Mouse (Mus musculus) left cerebral cortex, adult 2 months (tissue): ENCODE results near the gene Rab30. TPM values are rescaled to one million over a fixed set of nuclear protein-coding genes. Genes with fewer than 3 reads are reported as not detected.

Source experiments
- DNase-seq, 2 experiments: peaks; one replicate each; pipeline ENCODE4 v3.0.0; 2021 to 2022; ENCODE audit warnings: low spot score in 2 of 2, mixed read lengths in 1 of 2; ENCODE audit errors: extremely low spot score in 1 of 2
- H3K27ac ChIP-seq: fragments of 200-600 bp; 2 replicates; pipeline ENCODE4 v1.8.1; 2022
- H3K4me3 ChIP-seq: fragments of 200-600 bp; 2 replicates; pipeline ENCODE4 v1.8.1; 2022
- CTCF ChIP-seq: fragments of 200-600 bp; IDR thresholded peaks from 2 replicates; pipeline ENCODE4 v1.8.1; 2022; ENCODE audit warnings: antibody characterized with exemption, mild to moderate bottlenecking, moderate library complexity
- intact Hi-C: fragments of 180-260 bp; cut with DNase I; formaldehyde crosslinking; loops from one replicate; pipeline ENCODE4 v1.15.1; 2025
- total RNA-seq, 2 experiments: library from RNA; stranded (reverse); gene quantifications; 2 replicates each; pipeline ENCODE4 v1.2.3; 2021

Gene Rab30
- total RNA-seq, 2 experiments from 2014 or later = 38.7 to 43.6 TPM

DNA sequence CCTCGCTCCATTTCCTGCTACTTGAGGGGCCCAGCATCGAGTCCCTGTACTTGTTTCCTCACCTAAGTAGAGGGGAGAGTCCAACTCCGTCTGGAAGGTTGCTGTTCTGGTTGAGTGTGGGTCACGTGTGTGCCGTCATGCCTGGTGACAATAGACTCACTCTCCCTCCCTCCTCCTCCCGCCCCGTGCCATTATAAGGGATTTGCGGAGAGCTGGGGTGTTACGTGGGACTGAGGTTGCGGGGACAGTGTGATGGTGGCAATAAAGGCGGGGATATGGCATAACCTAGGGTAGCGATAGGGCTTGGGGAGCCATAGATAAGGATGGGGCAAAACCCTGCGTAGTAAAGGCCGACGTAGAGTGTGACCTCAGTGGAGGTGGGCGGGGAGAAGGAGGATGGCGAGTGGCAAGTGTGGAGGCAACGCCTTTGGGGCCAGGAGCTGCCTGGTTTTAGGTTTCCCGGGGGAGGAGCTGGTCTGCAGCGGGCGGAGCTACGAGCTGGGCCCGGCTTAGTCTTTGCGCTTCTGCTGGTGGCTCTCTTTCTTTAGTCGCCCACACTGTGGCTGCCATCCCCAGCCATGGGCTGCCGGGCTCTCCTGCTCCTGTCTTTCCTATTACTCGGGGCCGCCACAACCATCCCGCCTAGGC lies 133.5 kb downstream of the Rab30 start:
- no peak for TF ChIP-seq CTCF
- peak; percentile 82 to 85 for DNase-seq
- intact Hi-C loops = loop anchor here (1.0 to 10.0 kb wide), 8 partner anchors 22 to 770 kb away; partner anchors contain the start of genes Ankrd42, Ccdc90b and Pcf11

DNA sequence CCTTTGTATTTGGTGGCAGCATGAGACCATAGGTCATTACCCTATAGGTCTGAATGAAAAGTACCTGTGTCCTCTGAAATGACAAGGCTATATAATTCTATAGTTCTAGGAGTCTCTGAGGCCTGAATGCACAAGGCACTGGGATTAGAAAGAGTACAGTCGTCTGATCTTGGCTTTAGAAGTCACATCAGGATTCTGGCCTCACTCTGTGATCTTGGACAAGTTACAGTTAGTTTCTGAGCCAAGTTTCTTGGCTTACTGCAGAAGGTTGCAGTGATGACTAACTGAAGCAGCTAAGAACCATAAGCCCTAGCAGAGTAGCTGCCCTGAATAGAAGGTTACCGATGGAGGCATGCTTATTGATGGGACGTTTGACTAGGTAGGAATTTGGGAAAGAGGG lies 134.7 kb downstream of the Rab30 start:
- Histone ChIP-seq H3K4me3 (peak overlapping the region; percentile 72), H3K27ac (peak overlapping the region; percentile 99; the same call in 1 of the 2 replicates)
- DNase-seq = no peak
- intact Hi-C loops = loop anchor here (10.0 kb wide), 1 partner anchor 771 kb away; no protein-coding TSS in a partner anchor
- TF ChIP-seq CTCF = no peak

More for the DNA sequence above, 133.5 kb downstream of the Rab30 start:
- Histone ChIP-seq H3K4me3 (peak overlapping the region; percentile 72), H3K27ac (peak overlapping the region; percentile 99)

DNA sequence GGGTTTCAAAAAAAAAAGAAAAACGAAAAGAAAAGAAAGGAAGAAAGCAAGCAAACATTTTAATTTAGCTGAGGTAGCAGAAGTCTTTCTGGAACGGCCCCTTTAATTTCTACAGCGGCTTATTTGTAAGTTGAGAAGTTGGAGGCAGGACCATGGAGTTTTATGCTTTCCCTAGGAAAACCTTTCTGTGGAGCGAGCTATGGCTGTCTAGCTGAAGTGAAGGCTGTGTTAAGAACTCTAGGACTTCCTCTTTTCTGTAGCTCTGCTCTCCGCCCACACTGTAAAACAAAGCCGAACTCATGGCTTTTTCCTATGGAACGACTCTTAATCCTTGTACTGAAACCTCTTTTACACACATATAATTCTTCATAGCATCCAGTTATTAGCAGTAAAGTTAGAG lies 135.1 kb downstream of the Rab30 start:
- no peak overlapping the region for H3K27ac ChIP-seq
- TF ChIP-seq CTCF = no peak
- no peak overlapping the region; the same call in 1 of the 2 replicates for H3K4me3 ChIP-seq
- DNase-seq = no peak
- intact Hi-C loops = loop anchor here (10.0 kb wide), 1 partner anchor 772 kb away; no protein-coding TSS in a partner anchor

DNA sequence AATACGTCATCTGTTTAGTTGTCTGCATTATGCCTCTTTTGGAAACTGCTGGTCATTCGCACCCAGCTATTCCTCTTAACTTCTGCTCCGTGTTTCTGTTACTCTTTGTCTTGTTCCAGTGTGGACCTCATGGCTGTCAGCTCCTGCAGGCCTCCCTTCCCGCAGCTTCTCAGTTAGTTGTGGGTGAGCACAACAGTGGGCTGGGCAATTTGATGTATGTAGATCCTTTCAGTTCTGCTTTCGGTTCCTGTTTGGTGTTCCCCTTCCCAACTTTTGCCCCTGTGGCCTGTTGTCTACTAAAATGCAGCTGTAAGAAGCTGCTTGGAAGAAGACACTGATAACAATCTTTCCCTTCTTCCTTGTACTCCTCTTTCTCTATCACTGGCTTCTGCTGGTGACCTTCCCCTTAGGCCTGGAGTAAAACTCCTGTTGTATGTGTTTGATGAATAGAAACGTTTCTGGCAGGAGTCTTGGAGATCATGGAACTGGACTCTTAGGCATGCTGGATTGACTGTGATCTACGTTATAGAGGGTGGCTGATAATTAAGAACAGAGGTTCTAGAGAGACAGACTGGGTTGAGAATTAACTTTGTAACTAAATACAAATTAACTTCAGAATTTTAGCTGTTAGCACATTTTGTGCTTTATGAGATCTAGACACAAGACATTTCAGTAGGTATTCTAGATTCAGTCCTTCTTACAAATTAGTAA lies 137.3 kb downstream of the Rab30 start:
- intact Hi-C loops = loop anchor here (10.0 kb wide), 1 partner anchor 774 kb away; no protein-coding TSS in a partner anchor
- no peak for DNase-seq
- TF ChIP-seq CTCF = no peak

DNA sequence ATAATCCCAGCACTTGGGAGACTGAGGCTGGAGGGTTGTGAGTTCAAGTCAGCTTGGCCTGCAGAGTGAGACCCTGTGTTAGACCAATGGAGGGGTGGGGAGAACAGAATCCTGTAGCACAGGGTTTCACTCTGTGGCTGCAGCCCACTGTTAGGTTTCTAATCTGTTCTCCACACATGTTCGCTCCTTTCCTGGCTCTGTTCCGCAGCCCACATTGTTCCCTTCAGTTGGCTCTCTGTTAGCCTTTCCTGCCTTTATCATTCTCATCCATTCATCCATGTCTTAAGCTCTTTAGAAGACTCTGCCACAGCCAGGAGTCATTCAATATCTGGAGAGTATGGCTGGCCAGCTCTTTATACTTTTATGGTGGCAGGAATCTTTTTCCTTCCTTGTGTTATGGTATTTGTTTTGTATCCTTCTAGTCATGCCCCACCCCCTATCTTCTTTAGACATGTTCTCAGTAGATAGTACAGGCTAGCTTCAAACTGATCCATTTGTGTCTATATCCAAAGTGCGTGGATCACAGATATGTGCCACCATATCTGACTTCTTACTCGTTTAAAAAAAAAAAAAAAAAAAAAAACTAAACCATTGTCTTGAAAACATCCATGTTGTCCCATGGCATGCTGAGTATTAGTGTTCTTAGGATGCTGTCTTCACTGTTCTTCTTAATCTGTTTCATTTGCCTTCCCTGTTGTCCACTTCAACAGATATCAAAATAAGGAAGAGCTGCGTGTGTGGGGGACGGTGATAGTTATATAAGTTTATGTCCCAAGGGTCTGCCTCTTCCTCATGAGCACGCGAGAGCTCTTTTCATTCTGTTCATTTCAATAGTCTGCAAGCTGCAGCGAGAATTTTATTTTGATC lies 142.7 kb downstream of the Rab30 start:
- intact Hi-C loops = no loop called here
- TF ChIP-seq CTCF = no peak
- no peak for DNase-seq
- no peak overlapping the region for H3K4me3 ChIP-seq
- no peak overlapping the region for H3K27ac ChIP-seq

More for the DNA sequence above, 137.3 kb downstream of the Rab30 start:
- no peak overlapping the region for H3K4me3 ChIP-seq
- no peak overlapping the region for H3K27ac ChIP-seq

DNA sequence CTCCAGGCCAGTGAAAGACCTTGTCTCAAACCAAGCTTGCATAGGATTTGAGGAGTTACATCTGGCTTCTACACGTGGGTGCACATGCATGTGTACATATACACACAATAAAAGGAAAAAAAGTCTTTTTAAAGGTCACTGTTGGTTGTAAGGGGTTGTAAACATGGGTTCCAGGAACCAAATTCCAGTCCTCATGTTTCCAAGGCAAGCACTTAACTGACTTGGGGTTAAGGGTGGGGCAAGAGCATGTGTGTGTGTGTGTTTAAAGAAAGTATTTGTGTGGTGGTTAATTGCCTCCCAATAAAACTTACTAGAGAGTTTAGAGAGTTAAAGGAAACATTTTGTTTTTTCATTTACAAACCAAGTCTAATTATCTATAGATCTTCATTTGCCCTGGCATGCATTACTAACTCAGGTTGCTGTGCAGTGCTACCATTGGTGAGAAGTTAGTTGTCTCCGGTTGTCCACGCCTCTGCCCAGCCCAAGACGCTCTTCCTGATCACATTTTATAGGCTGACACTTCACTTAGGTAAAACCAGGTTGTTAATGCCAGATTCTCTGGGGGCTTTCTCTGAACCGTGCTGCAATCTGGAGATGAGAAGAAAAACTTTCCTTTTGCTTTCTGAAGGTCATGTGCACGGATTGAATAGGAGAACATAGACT lies 143.7 kb downstream of the Rab30 start:
- TF ChIP-seq CTCF = no peak
- Histone ChIP-seq H3K27ac (no peak overlapping the region), H3K4me3 (no peak overlapping the region)
- no peak for DNase-seq
- intact Hi-C loops = no loop called here

DNA sequence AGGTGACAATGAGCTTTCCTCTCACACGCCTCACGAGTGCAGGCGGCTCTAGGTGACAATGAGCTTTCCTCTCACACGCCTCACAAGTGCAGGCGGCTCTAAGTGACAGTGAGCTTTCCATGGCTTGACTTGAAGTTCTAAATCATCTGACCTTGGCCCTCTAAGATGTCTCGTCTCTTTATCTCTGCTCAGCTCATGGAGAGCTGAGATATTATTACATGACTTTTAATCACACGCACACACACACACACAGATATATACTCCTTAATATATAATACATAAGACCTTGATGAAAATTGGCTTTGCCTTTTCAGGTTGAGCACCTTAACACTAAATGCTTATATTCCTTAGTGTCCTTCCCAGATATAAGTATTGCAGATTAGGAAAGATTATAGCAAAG lies 145.4 kb downstream of the Rab30 start:
- intact Hi-C loops = no loop called here
- no peak overlapping the region for H3K4me3 ChIP-seq
- no peak for DNase-seq
- no peak overlapping the region for H3K27ac ChIP-seq
- TF ChIP-seq CTCF = no peak

DNA sequence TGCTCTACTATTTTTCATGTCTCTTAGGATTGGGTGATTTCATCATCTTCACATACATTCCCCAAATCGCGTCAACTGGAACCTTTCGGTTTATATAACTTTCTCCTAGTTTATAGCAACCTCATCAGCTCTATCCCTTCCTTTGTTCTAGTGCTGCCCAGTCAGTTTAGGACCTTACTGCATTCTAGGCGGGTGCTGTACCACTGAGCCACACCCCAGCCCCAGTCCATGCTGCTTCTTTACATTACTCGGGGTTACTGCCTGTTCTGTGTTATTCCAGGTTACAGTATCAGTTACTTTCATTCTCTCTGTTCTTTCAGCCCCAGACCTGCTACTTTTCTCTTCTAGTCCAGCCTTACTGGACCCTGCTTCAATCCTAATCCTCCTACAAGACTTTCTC lies 145.8 kb downstream of the Rab30 start:
- no peak for DNase-seq
- no peak for TF ChIP-seq CTCF
- Histone ChIP-seq H3K27ac (no peak overlapping the region), H3K4me3 (no peak overlapping the region)
- intact Hi-C loops = no loop called here

DNA sequence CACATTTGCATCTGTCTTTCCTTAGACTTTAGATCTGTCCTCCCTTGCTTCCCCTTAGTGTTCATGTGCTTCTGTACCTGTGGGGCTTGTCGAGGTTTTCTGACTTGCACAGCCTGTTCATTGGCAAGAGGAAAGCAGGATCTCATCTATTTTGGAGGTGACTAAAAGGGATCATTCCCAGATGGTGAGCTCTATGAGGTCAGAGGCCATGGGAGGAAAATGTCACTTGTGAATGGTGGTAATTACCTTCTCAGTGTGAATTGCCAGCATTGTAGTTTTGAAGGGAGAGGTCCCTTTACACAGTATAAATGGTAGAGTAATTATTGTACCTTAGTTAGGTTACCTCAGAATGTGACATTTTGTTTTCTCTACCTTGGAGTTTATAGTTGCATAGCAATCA lies 148.8 kb downstream of the Rab30 start:
- Histone ChIP-seq H3K4me3 (no peak overlapping the region), H3K27ac (no peak overlapping the region)
- no peak for DNase-seq
- intact Hi-C loops = no loop called here
- TF ChIP-seq CTCF = no peak

DNA sequence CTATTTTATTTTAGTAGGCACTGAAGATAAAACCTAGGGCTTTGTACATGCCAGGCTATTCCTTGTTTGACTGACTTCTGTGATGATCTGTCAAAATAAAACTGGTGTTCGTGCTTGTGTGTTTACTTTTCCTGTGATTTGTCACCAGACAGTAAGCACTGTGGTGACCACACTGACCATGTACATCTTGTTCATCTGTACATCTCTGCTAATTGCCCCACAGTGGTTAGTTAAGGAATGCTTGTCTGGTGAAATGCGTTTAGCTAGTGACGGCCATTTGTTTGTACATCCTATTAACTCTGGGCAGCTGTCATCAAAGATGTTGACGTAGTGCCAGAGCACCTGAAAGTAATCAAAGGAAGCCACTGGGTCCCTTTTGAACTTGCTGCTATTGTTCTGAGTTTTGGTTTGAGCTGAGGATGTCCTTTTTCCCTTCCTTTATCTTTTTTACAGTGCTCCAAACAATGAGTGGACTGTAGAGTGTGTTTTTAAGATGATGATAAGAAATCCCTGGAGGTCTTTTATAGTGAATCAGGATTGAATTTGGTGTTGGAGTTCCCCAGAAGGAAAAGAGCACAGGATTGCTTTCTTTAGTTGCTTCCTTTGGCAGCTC lies 149.3 kb downstream of the Rab30 start:
- intact Hi-C loops = no loop called here
- Histone ChIP-seq H3K27ac (no peak overlapping the region), H3K4me3 (no peak overlapping the region)
- DNase-seq = no peak
- TF ChIP-seq CTCF = no peak

DNA sequence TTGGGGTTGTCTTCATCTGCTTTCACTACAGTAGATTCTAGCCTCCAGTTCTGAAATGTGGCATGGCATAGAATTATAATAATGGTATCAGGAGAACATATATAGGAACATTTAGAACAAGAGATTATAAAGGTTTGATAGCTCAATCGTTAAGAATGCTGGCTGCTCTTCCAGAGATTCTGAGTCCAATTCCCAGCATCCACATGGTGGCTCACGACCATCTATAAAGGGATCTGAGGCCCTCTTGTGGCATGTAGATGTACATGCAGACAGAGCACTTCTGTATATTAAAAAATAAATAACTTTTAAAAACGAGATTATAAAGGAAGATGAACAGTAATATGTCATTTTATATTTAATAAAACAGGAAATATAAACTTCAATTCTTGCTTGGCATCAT lies 152.1 kb downstream of the Rab30 start:
- intact Hi-C loops = no loop called here

More for the DNA sequence above, 152.1 kb downstream of the Rab30 start:
- no peak for DNase-seq
- TF ChIP-seq CTCF = peak; percentile 36
- Histone ChIP-seq H3K4me3 (no peak overlapping the region), H3K27ac (no peak overlapping the region)

Other genes starting within 250 kb of the Rab30 start
- gene Ccdc90b, start 180.5 kb upstream of the Rab30 start, total RNA-seq = 10 to 100 TPM; 13.0 to 14.9 TPM
- gene Ankrd42, start 104.5 kb upstream of the Rab30 start, total RNA-seq = 10 to 100 TPM; 22.2 to 22.5 TPM
- gene Pcf11, start 71.7 kb upstream of the Rab30 start, total RNA-seq = 10 to 100 TPM; 52.8 to 72.0 TPM
- gene Ddias, start 132.6 kb downstream of the Rab30 start, total RNA-seq = under 1 TPM; 0.42 to 0.88 TPM
- gene Prcp, start 132.9 kb downstream of the Rab30 start, total RNA-seq = 10 to 100 TPM in 1 of 2 experiments, 1 to 10 TPM in 1; 9.5 to 10.1 TPM